Mouse (Mus musculus) gastrocnemius, postnatal 36 days (tissue): ENCODE data around the gene Acot13. TPM values are rescaled to one million over a fixed set of nuclear protein-coding genes. Genes with fewer than 3 reads are reported as not detected.
A peak's percentile ranks its signal among the peaks of the same experiment; 100 is the strongest.

Experiments used
- DNase-seq, 2 experiments: peaks; one replicate each; pipeline ENCODE4 v3.0.0; 2022
- intact Hi-C: fragments of 180-260 bp; cut with DNase I; formaldehyde crosslinking; loops from one replicate; pipeline ENCODE4 v1.15.1; 2025
- total RNA-seq, 2 experiments: library from RNA; stranded (reverse); gene quantifications; 2 replicates each; pipeline ENCODE4 v1.2.3; 2021

Gene Acot13
- total RNA-seq, 2 experiments from 2014 or later: 124 to 130 TPM

GRCm38 (mm10) chr13:24832131-24832810 lies 931 bp upstream of the Acot13 start:
- intact Hi-C loops: no loop called here
- no peak for DNase-seq

- intact Hi-C loops: no loop called here
- no peak for DNase-seq
Measured at GRCm38 (mm10) chr13:24830756-24831352, 486 bp downstream of the Acot13 start.

GRCm38 (mm10) chr13:24826116-24826515 lies 5.2 kb downstream of the Acot13 start:
- intact Hi-C loops: no loop called here
- no peak for DNase-seq

GRCm38 (mm10) chr13:24825587-24825986 lies 5.8 kb downstream of the Acot13 start:
- no peak for DNase-seq
- intact Hi-C loops: no loop called here

GRCm38 (mm10) chr13:24824647-24825046 lies 6.7 kb downstream of the Acot13 start:
- intact Hi-C loops: no loop called here

GRCm38 (mm10) chr13:24822663-24823343 lies 8.5 kb downstream of the Acot13 start:
- intact Hi-C loops: no loop called here
- DNase-seq: no peak

More at GRCm38 (mm10) chr13:24824647-24825046, 6.7 kb downstream of the Acot13 start:
- DNase-seq: no peak

GRCm38 (mm10) chr13:24819931-24820330 lies 11.4 kb downstream of the Acot13 start:
- intact Hi-C loops: no loop called here
- DNase-seq: no peak

GRCm38 (mm10) chr13:24816125-24817092 lies 14.9 kb downstream of the Acot13 start:
- intact Hi-C loops: no loop called here
- no peak for DNase-seq

- DNase-seq: no peak
- intact Hi-C loops: no loop called here
Measured at GRCm38 (mm10) chr13:24814616-24815015, 16.7 kb downstream of the Acot13 start.

- intact Hi-C loops: no loop called here
- DNase-seq: no peak
Measured at GRCm38 (mm10) chr13:24812521-24812920, 18.8 kb downstream of the Acot13 start.

GRCm38 (mm10) chr13:24806079-24806478 lies 25.3 kb downstream of the Acot13 start:
- DNase-seq: no peak
- intact Hi-C loops: no loop called here

GRCm38 (mm10) chr13:24803196-24803595 lies 28.1 kb downstream of the Acot13 start:
- intact Hi-C loops: loop anchor here (5.0 kb wide), 1 partner anchor 41 kb away; the partner anchor contains the start of gene Gmnn
- no peak for DNase-seq

- intact Hi-C loops: loop anchor here (5.0 kb wide), 1 partner anchor 40 kb away; the partner anchor contains the start of gene Gmnn
- peak in 1 of 2 experiments; percentile 24 for DNase-seq
Measured at GRCm38 (mm10) chr13:24802131-24802691, 29.1 kb downstream of the Acot13 start.

- DNase-seq: peak in 1 of 2 experiments; percentile 23
- intact Hi-C loops: loop anchor here (5.0 kb wide), 1 partner anchor 39 kb away; the partner anchor contains the start of gene Gmnn
Measured at GRCm38 (mm10) chr13:24801308-24801921, 29.9 kb downstream of the Acot13 start, which contains the start of gene BC005537. Gene BC005537, plus strand, starts transcription at chr13:24801657.

- peak; percentile 93 to 96 for DNase-seq
- intact Hi-C loops: loop anchor here (5.0 kb wide), 1 partner anchor 38 kb away; the partner anchor contains the start of gene Gmnn
Measured at GRCm38 (mm10) chr13:24800674-24801307, 30.5 kb downstream of the Acot13 start.

GRCm38 (mm10) chr13:24799925-24800673 lies 31.2 kb downstream of the Acot13 start:
- intact Hi-C loops: loop anchor here (5.0 kb wide), 1 partner anchor 38 kb away; the partner anchor contains the start of gene Gmnn
- DNase-seq: peak; percentile 23 to 56

GRCm38 (mm10) chr13:24799378-24799777 lies 32.0 kb downstream of the Acot13 start:
- DNase-seq: no peak
- intact Hi-C loops: no loop called here

- DNase-seq: no peak
- intact Hi-C loops: no loop called here
Measured at GRCm38 (mm10) chr13:24798686-24799085, 32.7 kb downstream of the Acot13 start.
